Mouse (Mus musculus): ENCODE results near the gene Fbxo3.
"Not testable (repeated sequence)": the region's sequence is repeated elsewhere in the genome, so short reads cannot be mapped to it uniquely, and the experiment has no call there.

The Fbxo3 gene

DNA sequence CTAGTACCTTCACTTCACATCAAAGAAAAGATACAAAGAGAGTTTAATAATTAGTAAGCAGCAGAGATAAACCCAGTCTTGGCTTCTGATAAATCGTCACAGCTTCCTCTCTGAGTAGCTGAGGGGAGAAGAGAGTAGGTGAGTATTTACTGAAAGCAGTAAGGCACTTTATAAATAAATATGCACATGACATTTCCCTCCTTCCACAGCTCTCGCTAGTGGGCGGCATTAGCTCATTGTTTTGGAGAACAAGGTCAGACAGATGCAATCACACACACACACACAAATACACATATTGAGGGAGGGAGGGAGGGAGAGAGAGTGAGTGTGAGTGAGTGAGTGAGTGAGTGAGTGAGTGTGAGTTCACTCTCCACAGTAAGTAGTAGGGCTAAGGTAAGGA is 8.8 kb downstream of the Fbxo3 start:
- no peak for DNase-seq (ENCODE audit: low spot score)

DNA sequence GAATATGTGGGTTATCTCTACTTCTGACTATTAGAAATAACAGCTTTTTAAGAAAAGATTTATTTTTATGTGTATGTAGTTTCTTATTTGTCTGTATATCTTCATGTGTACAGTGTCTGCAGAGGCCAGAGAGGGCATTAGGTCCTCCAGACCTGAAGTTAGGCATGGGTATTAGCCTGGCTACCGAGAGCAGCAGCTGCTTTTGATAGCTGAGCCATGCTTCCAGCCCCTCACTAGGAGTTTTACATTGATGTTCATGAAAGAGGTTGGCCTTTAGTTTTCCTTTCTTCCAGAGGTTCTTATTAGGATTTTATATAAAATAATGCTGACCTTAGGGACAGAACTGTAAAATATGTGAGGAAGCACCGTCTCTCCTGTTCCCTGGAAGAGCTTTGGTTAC is 10.7 kb downstream of the Fbxo3 start:
- no peak for DNase-seq (ENCODE audit: low spot score)

DNA sequence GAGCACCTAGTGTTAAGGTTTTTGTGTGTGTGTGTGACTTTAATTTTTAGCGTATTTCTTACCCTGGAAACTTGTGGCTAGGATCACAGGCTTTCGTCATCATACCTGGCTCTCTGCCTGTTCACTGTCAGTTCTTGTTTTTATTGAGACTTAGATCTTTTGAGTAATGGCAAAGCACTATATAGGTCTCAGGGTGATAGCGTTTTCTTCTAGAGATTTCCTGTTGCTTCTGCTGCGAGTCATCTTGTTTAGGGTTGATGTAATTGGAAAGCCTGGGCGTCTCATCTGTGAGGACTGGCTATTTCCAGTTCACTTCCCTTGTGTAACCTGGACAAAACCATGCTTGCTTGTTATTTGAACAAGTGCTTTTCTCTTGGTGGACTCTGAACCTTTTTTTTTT is 14.1 kb downstream of the Fbxo3 start:
- peak; percentile 7 for DNase-seq (ENCODE audit: low spot score)

DNA sequence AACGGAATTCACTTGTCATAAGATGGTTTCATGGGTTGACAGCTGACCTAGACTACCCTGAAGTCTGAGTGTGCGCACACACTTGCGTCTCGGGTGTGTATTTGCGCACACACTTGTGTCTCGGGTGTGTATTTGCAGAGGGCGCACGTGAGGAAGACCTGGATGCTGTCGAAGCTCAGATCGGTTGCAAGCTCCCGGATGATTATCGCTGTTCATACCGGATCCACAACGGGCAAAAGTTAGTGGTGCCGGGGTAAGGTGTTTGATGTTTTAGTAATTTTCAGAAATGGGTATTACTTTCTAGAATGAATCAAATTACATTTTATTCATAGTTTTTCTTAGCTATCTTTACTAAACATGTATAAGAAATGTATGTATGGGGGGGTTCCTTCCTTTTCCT is 15.2 kb downstream of the Fbxo3 start:
- no peak for DNase-seq (ENCODE audit: low spot score)

DNA sequence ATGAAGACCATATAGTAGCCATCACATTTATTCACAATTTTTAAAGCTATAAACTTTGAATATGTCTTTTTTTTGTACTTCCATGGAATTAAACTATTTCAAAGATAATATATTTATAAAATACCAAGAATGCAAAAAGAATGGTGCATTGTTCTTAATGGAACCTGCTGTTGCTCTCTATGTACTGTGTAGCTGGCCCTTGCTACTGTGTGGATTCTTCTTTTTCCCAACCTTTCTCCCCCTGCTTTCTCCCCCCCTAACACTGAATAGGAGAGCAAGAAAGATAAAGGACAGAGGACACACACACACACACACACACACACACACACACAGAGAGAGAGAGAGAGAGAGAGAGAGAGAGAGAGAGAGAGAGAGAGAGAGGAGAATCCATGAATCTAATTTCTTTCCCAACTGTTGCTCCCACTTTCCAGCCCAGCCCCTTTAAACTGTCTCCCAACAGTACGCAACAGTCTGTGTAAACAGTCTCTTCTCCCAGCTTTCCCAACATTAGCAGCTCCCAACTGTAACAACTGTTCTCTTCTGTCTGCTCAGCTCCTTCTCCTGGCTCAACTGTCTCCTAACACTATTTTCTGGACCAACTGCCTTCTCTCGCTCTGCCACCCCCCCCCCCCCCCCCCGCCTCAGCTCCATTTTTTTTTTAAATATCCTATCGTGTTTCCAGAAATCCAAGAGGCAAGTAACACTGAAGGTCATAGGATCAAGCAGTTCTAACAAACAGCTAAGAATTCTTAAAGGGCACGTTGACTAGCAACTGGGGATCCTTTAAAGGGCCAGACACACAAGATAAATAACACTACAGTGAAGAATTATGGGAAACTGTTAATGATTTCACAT is 16.3 kb downstream of the Fbxo3 start:
- no peak for DNase-seq (ENCODE audit: low spot score)

DNA sequence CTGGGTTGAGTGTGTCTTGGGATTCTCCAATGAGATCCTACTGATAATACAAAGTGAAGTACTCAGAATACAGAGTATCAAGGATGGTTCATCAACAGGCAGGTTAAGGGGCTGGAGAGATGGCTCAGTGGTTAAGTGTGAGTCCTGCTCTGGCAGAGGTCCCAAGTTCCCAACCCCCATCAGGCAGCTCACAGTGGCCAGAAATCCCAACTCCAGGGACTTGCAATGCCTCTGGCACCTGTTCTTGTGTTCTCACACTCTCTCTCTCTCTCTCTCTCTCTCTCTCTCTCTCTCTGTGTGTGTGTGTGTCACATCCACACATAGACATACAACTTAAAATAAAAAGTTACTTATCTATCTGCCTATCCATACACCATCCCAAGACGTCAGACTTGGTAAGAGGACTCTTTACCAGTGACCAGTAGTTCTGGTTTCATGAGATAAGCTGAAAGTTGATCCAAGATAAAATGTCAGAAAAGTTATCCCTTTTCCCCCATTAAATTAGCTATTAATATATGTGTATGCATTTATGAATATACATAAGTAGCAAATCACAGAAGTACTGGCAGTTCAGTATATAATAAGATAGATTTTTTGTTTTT is 17.1 kb downstream of the Fbxo3 start:
- no peak for DNase-seq (ENCODE audit: low spot score)

DNA sequence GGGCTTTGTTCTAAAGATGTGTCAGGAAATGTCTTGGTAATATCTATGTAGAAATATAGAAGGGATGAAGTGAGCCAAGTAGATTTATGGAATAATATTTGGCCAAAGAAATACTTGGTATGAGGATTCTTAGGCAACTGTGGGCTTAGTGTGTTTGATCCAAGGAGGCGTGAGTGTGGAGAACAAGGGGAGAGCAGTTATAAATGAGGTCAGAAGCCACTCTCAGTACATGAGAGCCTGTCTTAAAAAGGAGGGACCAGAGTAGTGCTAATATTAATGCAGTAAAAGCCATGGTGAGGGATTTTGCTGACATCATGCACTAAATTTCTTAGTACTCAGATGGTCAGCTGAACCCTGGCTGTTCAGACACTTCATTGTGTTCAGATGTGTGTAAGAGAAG is 30.9 kb downstream of the Fbxo3 start:
- no peak for DNase-seq (ENCODE audit: low spot score)

DNA sequence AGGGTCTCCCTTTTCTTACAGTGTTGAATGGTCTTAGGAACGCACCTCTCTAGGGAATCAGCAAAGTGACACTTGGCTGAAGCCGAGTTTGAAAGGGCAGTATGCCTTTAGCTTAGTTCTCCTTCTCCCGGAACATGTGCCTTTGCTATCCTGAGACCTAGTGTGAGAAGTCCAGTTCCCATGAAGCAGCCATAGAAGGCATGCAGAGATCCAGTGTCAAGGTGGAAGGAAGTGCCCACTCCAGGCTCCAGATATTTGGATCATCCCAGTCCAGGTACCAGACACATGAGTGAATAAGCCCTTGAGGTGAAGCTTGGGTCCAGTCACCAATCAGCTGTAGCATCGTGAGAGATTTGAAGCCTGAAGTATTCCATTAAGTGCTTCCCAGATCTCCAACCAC is 31.4 kb downstream of the Fbxo3 start:
- no peak for DNase-seq (ENCODE audit: low spot score)

DNA sequence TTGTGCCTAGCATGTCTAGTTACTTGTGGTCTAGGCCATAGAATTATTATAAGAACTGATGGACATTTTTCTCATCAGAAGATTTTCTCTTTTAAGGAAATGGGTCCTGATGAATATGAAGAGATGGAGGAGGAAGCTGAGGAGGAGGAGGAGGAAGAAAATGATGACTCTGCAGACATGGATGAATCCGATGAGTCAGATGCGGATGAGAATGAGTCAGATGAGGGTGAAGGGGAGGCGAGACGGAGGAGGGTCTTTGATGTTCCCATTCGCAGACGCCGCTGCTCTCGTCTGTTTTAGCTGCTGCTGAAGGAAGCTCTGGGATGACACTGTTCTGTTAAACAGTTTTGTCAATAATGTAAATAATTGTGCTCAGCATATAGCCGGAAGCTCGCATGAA is 32.3 kb downstream of the Fbxo3 start:
- no peak for DNase-seq (ENCODE audit: low spot score)

DNA sequence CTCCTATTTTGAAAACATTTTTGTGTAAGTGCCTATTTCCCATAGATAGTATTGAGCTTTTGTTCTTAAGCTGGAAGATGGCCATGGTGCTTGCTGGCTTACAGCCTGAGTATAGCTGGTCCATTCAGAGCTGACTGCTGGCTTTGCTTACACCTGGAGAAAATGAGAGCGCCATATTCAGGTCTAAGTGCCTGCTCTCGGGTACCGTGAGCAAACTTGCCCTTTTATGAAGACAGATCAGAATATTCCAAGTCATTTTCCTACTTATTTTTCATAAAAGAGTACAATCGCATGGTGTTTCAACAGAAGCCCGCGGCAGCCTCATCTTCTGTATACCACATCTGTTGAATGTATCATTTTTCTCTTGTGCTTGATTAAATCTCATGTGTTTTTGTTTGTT is 33.5 kb downstream of the Fbxo3 start:
- DNase-seq (ENCODE audit: low spot score), result no peak

DNA sequence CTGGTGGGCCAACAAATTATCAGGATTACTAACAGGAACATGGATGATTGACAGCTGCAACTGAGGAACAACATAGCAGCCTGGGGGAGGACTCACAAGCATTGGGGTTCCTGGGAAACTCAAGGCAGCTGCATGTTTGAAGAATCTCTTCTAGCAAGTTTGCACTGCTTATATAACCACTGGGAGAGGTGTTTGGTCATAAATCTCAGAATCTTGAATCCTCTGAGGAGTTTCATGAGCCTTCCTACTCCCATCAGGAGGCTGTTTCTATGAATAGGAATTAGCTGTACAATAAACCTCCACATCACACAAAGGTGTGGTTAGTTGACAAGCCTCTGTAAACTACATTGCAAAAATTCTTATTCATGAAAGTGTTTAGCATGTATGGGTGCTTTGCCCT is 35.1 kb downstream of the Fbxo3 start:
- no peak for DNase-seq (ENCODE audit: low spot score)

DNA sequence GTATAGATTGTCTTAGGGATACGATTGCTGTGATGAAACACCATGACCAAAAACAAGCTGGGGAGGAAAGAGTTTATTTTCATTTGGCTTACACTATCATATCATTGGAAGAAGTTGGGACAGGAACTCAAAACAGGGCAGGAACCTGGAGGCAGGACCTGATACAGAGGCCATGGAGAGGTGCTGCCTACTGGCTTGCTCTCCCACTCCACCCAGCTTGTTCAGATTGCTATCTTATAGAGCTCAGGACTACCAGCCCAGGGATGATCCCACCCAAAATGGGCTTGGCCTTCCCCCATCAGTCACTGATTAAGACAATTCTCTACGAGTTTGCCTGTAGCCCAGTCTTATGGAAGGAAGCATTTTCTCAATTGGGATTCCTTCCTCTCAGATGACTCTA is 36.6 kb downstream of the Fbxo3 start:
- no peak for DNase-seq (ENCODE audit: low spot score)

DNA sequence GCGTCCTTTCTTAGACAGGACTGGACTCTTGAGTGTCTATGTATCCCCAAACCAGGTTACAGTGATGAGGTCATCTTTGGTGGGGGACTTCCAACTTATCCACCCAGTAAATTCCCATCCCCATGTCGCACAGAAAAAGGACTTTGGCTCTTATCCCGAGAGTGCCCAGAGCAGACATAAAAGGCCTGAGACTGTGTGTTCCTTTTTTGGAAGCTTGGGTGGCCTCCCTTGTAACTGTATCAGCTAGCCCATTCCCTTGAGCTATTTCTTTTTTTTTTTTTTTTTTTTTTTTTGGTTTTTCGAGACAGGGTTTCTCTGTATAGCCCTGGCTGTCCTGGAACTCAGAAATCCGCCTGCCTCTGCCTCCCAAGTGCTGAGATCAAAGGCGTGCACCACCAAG is 38.0 kb downstream of the Fbxo3 start, which contains the start of gene Gm10912:
TSS of gene Gm10912 (plus strand) at position 301 of the 400 bp plus-strand sequence.
- not testable (repeated sequence) for DNase-seq (ENCODE audit: low spot score)

DNA sequence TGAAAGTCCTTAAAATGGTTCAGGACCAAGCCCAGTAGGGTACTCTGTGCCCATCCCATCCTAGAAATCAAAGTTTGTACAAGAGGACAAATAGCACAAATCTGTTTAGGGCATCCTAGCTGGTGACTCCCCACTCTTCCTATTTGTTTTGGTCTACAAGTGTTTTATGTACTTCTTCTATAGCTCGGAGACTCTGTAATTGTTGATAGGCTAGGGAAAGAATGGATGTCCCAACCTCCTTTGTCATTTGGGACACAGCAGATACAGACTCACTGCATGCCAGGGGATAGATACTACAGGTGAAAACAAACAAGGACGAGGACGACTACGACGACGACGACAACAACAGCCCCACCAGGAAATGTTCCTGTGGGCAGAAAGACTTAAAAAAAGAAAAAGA is 40.9 kb downstream of the Fbxo3 start, which contains the start of gene Gm10799:
TSS of gene Gm10799 (minus strand) at position 101 of the 400 bp plus-strand sequence.
- not testable (repeated sequence) for DNase-seq (ENCODE audit: low spot score)

DNA sequence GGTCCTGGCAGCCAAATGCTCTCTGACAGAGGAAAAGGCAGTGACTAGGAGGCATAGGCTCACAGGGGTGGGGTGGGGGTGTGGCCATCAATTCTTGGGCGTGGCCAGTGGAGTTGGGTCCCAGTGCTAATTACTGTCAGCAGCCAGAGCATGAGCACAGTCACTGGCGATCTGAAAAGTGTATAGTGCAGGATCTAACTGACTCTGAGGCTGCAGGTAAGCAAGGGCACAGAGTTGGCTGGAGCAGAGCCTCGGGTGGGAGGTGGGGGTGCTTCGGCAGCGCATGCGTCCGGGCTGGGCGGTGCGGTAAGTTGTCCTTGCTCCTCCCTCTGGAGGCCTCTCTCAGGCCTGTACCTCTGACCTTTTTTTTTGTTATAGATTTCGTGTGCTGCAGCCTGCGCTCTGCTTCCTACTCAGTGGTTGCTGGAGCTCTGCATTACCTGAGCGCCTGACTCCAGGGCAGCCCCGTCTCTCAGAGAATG is 42.2 kb downstream of the Fbxo3 start, which contains the start of gene Cd59b:
TSS of gene Cd59b (plus strand) at position 146 of the 482 bp plus-strand sequence.
- DNase-seq (ENCODE audit: low spot score), result peak; percentile 11

DNA sequence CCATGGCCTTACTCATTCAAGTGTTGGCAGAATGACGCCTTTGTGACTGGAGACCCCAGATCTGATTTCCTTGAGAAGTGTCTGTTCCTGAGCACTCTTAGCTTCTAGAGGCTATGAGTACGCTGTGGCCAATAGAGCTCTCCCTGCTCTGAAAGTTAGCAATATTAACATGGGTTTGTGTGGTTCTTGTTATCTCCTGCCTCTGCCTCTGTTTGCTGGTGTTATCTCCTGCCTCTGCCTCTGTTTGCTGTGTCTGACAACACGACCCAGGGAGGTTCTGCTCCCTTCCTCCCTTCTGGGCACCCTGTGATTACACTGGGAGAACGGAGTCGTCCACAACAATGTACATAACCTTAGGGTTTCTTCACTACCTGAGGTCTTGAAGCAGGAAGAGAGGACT is 50.8 kb downstream of the Fbxo3 start:
- not testable (repeated sequence) for DNase-seq (ENCODE audit: low spot score)

DNA sequence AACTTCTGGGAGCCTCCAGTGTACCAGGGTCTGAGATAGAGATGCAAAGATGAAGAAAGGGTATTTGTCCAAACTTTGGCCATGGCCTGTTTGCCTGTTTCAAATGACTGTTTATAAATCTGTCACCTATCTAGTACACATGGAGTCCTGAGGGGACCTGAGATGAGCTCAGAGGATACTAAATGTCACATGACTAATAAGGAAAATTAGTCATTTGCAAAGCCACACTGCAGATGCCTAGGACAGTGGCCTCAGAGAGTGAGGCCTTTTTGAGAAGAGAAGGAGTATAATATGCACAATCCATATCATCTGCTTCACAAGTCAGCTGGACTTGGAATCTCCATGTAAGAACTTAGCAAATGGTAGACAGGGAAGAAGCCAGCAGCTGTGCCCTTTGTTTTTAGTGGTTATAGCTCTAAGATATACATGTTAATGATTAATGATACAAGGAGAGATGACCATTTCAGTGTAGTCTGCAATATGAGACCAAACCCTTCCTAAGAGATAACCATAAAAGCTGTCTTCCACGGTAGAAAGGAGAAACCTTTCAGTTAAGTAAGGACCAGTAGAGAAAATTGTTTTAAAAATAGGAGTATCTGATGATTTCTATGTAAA is 54.0 kb downstream of the Fbxo3 start:
- DNase-seq (ENCODE audit: low spot score), result not testable (repeated sequence)

DNA sequence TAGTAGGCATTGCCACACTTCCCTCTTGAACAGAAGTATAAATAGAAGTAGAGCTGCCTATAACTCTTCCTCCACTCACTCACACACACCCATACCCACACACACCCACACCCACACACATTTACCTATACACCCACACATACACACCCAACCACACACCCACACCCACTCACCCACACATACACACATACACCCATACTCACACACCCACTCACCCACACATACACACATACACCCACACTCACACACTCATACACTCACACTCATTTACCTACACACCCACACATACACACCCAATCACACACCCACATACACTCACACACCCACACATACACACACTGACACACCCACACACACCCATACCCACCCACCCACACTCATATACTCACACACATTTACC is 55.0 kb downstream of the Fbxo3 start:
- DNase-seq (ENCODE audit: low spot score), result no peak

DNA sequence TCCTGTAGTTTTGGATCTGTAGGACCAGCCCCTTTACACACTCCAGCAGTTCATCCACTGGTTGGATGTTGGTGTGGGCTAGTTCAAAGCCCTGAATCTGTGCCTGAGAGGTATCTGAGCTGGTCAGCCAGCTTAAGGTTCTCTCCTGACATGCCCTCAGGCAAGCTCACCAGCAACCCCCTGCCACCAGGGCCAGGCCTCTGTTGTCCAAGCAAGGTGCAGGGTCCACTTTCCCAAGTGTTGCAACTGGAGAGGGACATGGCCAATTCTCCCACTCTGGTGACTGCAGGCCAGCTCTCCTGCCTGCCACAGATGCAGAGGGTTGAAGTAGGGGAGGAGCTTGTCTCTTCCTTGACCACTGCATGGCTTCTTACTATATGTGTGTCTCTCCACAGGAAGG is 56.5 kb downstream of the Fbxo3 start:
- not testable (repeated sequence) for DNase-seq (ENCODE audit: low spot score)

DNA sequence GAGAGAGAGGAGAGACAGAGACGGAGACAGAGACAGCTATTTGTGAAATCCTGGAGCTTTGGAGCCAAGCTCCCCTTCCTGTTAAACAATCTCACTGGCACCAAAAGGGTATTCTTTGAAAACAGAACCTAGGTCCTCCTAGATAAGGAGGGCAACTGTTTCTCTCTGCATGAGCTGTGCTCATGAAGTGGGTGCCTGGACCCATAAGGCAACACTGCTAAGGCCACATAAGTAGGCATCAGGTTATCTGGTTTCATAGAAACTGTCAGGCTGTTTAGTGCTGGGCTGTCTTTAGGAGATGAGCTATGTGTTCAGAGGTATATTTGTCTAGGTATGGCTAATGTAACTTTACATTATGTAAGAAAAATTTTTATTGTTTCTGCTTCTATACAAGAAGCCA is 60.0 kb downstream of the Fbxo3 start:
- not testable (repeated sequence) for DNase-seq (ENCODE audit: low spot score)

DNA sequence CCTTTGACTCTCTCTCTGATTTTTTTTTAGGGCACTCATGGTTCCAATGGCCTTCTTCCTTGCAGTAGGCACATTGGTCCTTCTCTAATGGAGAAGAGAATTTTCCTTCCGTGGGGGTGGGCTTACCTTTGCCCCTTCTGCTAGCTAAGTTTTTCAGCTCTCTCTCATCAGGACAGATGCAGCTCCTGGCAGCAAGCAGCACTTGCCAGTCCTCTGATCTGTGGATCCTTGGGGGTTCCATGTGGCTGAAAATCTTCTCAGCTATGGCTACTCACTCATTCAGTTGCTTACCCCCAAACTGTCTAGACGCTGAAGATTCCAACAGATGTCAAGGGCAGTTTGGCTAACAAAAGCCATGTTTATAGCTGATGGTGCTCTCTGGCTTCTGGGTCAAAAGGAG is 65.8 kb downstream of the Fbxo3 start:
- DNase-seq (ENCODE audit: low spot score), result no peak

DNA sequence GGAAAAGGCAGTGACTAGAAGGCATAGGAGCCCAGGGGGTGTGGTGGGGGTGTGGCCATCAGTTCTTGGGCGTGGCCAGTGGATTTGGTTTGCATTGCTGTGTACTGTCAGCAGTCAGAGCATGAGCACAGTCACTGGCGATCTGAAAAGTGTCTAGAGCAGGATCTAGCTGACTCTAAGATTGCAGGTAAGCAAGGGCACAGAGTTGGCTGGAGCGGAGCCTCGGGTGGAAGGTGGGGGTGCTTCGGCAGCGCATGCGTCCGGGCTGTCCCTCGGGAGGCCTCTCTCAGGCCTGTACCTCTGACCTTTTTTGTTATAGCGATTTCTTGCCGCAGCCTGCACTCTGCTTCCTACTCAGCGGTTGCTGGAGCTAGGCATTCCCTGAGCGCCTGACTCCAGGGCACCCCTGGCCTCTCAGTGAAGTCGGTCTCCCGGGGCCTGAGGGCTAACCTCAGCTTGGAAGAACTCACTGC is 68.3 kb downstream of the Fbxo3 start, which contains the start of gene Cd59a:
TSS of gene Cd59a (plus strand) at position 61 of the 473 bp plus-strand sequence.
- peak; percentile 8 for DNase-seq (ENCODE audit: low spot score)

DNA sequence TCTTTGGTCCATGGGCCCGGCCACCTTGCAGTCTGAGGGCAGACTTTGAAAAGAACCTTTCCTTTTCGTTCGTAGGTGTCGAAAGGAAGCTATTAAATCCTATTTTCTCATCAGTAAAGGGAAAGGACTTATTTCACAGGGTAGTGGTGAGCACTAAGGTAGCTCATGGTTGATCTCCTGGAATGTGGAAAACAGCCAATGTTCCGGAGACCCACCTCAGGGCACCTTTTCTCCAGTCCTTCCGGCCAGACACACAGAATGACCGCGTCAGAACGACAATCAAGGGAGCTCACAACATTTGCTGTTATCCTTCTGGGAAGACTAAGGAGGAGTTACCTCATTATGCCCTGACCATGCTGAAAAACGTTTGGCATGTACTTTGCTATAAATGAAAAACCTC is 68.7 kb downstream of the Fbxo3 start:
- no peak for DNase-seq (ENCODE audit: low spot score)

Measured in T-cell, adult 2 months (primary cell).